Mouse (Mus musculus) heart, postnatal 0 days (tissue): ENCODE data around the gene Tnfrsf19. TPM values are rescaled to one million over a fixed set of nuclear protein-coding genes. Genes with fewer than 3 reads are reported as not detected.

ENCODE experiments used
- ATAC-seq: fragments of 200-750 bp; cut with Nextera tagmentation; 2 replicates; pipeline ENCODE4 v1.8.0; 2017; ENCODE audit warnings: low read depth, moderate number of reproducible peaks, moderate library complexity; ENCODE audit not compliant: insufficient read depth
- DNase-seq: peaks from one replicate; pipeline ENCODE4 v3.0.0-alpha.2; 2016; ENCODE audit warnings: low spot score
- H3K27ac ChIP-seq: fragments of 300-500 bp; sonication (generic); 2 replicates; pipeline ENCODE4 v1.5.1; 2014; ENCODE audit warnings: low read depth, mild to moderate bottlenecking
- H3K27me3 ChIP-seq: fragments of 300-500 bp; sonication (generic); 2 replicates; pipeline ENCODE4 v1.6.1; 2014; ENCODE audit warnings: low read length, mixed read lengths; ENCODE audit not compliant: control insufficient read depth, insufficient read depth
- H3K36me3 ChIP-seq: fragments of 300-500 bp; sonication (generic); replicated peaks from 2 replicates; pipeline ENCODE4 v1.6.1; 2014; ENCODE audit warnings: low read length, mixed read lengths; ENCODE audit not compliant: control insufficient read depth, insufficient read depth
- H3K4me1 ChIP-seq: fragments of 300-500 bp; sonication (generic); 2 replicates; pipeline ENCODE4 v1.6.1; 2014; ENCODE audit warnings: antibody characterized with exemption; ENCODE audit not compliant: control insufficient read depth, insufficient read depth
- H3K4me2 ChIP-seq: fragments of 300-500 bp; sonication (generic); 2 replicates; pipeline ENCODE4 v1.6.1; 2014; ENCODE audit warnings: low read depth, mild to moderate bottlenecking, low read length, moderate library complexity
- H3K4me3 ChIP-seq: fragments of 300-500 bp; sonication (generic); 2 replicates; pipeline ENCODE4 v1.5.1; 2014; ENCODE audit warnings: low read depth, low read length
- H3K9ac ChIP-seq: fragments of 300-500 bp; sonication (generic); replicated peaks from 2 replicates; pipeline ENCODE4 v1.6.1; 2014; ENCODE audit warnings: low read depth, low read length, mixed read lengths
- H3K9me3 ChIP-seq: fragments of 300-500 bp; sonication (generic); replicated peaks from 2 replicates; pipeline ENCODE4 v1.6.1; 2016; ENCODE audit warnings: low read length; ENCODE audit not compliant: control insufficient read depth
- CTCF ChIP-seq: IDR thresholded peaks from 2 replicates; pipeline ENCODE4 v1.5.1; 2016; ENCODE audit warnings: antibody characterized with exemption, control low read depth, low read depth
- EP300 ChIP-seq: IDR thresholded peaks from 2 replicates; pipeline ENCODE4 v1.6.1; 2016; ENCODE audit warnings: antibody characterized with exemption, low read depth
- WGBS: fragments of 180-500 bp; shearing (Covaris S2); extraction: QIAGEN DNeasy Blood & Tissue Kit; methylation state at CpG from one replicate; pipeline ENCODE4 v1.1.7; 2014; 5-methylcytosine and 5-hydroxymethylcytosine counted together
- polyA plus RNA-seq: library from polyadenylated mRNA; unstranded; fragments of >200 nt; fragmentation: Nextera tagmentation; extraction: Ambion mirVana; gene quantifications from 2 replicates; pipeline ENCODE4 v1.2.1, GENCODE M21; 2015
- total RNA-seq: library from RNA; depleted of rRNA; stranded (reverse); fragments of >200 nt; gene quantifications from 2 replicates; pipeline ENCODE4 v1.2.3, GENCODE M21; 2014; ENCODE audit warnings: low replicate concordance

Gene Tnfrsf19
- total and polyA plus RNA-seq, 2 experiments from 2014 or later = 6.4 to 7.0 TPM

GRCm38 (mm10) chr14:60992144-60992543 lies 54.1 kb downstream of the Tnfrsf19 start:
- Histone ChIP-seq H3K4me1 (peaks cover 15% of the 10 kb centered on the region), H3K36me3 (no peaks in the 10 kb centered on the region), H3K4me3 (no peak overlapping the region), H3K4me2 (no peak overlapping the region), H3K9me3 (no peaks in the 10 kb centered on the region), H3K27ac (no peak overlapping the region), H3K27me3 (no peaks in the 10 kb centered on the region), H3K9ac (no peak overlapping the region)
- TF ChIP-seq CTCF (no peak), EP300 (no peak)
- ATAC-seq (no peak), DNase-seq (no peak)
- 90% methylated on average over 4 of the region's 4 CpGs for WGBS

- H3K9me3 ChIP-seq = no peaks in the 10 kb centered on the region
- no peak overlapping the region for H3K4me3 ChIP-seq
- TF ChIP-seq EP300 = no peak
- no peak for TF ChIP-seq CTCF
- H3K4me2 ChIP-seq = no peak overlapping the region
- H3K27me3 ChIP-seq = no peaks in the 10 kb centered on the region
- H3K27ac ChIP-seq = peak overlapping the region; percentile 30; the same call in 1 of the 2 replicates
- peaks cover 15% of the 10 kb centered on the region for H3K4me1 ChIP-seq
- ATAC-seq (peak; percentile 69), DNase-seq (peak; percentile 50)
- H3K9ac ChIP-seq = no peak overlapping the region
- no peaks in the 10 kb centered on the region for H3K36me3 ChIP-seq
- 33% methylated on average over 6 of the region's 6 CpGs for WGBS
Measured at GRCm38 (mm10) chr14:60988228-60988627, 58.1 kb downstream of the Tnfrsf19 start.

- no peak for DNase-seq
- Histone ChIP-seq H3K27ac (no peak overlapping the region), H3K9me3 (no peaks in the 10 kb centered on the region), H3K4me2 (no peak overlapping the region), H3K9ac (no peak overlapping the region), H3K27me3 (no peaks in the 10 kb centered on the region), H3K4me1 (peaks cover 15% of the 10 kb centered on the region), H3K36me3 (no peaks in the 10 kb centered on the region), H3K4me3 (no peak overlapping the region)
- ATAC-seq = no peak
- 76% methylated on average over 5 of the region's 5 CpGs for WGBS
- TF ChIP-seq CTCF (no peak), EP300 (no peak)
Measured at GRCm38 (mm10) chr14:60986926-60987325, 59.4 kb downstream of the Tnfrsf19 start.

- no peaks in the 10 kb centered on the region for H3K36me3 ChIP-seq
- H3K9ac ChIP-seq = no peak overlapping the region
- no peak for ATAC-seq
- H3K4me2 ChIP-seq = no peak overlapping the region
- 43% methylated on average over 4 of the region's 4 CpGs for WGBS
- no peaks in the 10 kb centered on the region for H3K9me3 ChIP-seq
- no peak overlapping the region for H3K4me3 ChIP-seq
- TF ChIP-seq CTCF (no peak), EP300 (no peak)
- peaks cover 19% of the 10 kb centered on the region for H3K4me1 ChIP-seq
- DNase-seq = no peak
- H3K27ac ChIP-seq = no peak overlapping the region
- no peaks in the 10 kb centered on the region for H3K27me3 ChIP-seq
Measured at GRCm38 (mm10) chr14:60985077-60985476, 61.2 kb downstream of the Tnfrsf19 start.

GRCm38 (mm10) chr14:60984266-60984665 lies 62.0 kb downstream of the Tnfrsf19 start:
- no peak overlapping the region for H3K4me3 ChIP-seq
- H3K9me3 ChIP-seq = no peaks in the 10 kb centered on the region
- H3K36me3 ChIP-seq = no peaks in the 10 kb centered on the region
- DNase-seq (no peak), ATAC-seq (no peak)
- no peak overlapping the region for H3K4me2 ChIP-seq
- TF ChIP-seq EP300 (no peak), CTCF (no peak)
- no peak overlapping the region for H3K9ac ChIP-seq
- H3K4me1 ChIP-seq = peaks cover 20% of the 10 kb centered on the region
- no peaks in the 10 kb centered on the region for H3K27me3 ChIP-seq
- H3K27ac ChIP-seq = no peak overlapping the region
- 65% methylated on average over 6 of the region's 6 CpGs for WGBS

- no peak for DNase-seq
Measured at GRCm38 (mm10) chr14:60982126-60982525, 64.2 kb downstream of the Tnfrsf19 start.

More at GRCm38 (mm10) chr14:60982126-60982525, 64.2 kb downstream of the Tnfrsf19 start:
- Histone ChIP-seq H3K4me3 (no peak overlapping the region), H3K4me1 (peaks cover 5% of the 10 kb centered on the region; the same call in 1 of the 2 replicates), H3K4me2 (no peak overlapping the region), H3K9me3 (no peaks in the 10 kb centered on the region), H3K27ac (no peak overlapping the region), H3K36me3 (no peaks in the 10 kb centered on the region), H3K27me3 (no peaks in the 10 kb centered on the region), H3K9ac (no peak overlapping the region)
- TF ChIP-seq EP300 (no peak), CTCF (no peak)
- ATAC-seq = no peak
